Mouse (Mus musculus): ENCODE measurements around the gene Adam3. TPM values are rescaled to one million over a fixed set of nuclear protein-coding genes. Genes with fewer than 3 reads are reported as not detected.

Gene Adam3
- total RNA-seq (2021) = not detected
- long read RNA-seq, experiment 1 = 0 reads
- long read RNA-seq, experiment 2 = 0 reads

DNA sequence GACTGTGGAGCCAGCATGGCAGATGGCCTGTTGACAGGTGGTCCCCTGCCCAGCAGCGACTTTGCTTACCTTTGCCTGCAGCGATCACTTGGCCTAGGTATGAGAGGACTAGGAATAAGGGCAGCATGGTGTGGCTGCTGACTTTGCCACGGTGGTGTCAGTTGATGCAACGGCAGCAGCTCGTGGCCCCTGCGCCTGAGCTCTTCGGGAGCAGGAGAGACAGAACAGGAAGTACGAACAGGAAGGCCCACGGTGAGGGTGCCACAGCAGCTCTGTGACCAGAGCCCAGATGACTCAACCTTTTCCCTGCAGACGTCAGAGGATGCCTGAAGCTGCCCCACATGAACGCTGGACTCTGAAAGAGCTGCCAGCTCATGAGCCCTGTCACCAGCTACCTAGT lies at the start of gene Adam3:
Gene Adam3 (minus strand): TSS at position 223 of the 400 bp plus-strand sequence.
- no peak for DNase-seq (ENCODE audit: low spot score in 2 of 2)

DNA sequence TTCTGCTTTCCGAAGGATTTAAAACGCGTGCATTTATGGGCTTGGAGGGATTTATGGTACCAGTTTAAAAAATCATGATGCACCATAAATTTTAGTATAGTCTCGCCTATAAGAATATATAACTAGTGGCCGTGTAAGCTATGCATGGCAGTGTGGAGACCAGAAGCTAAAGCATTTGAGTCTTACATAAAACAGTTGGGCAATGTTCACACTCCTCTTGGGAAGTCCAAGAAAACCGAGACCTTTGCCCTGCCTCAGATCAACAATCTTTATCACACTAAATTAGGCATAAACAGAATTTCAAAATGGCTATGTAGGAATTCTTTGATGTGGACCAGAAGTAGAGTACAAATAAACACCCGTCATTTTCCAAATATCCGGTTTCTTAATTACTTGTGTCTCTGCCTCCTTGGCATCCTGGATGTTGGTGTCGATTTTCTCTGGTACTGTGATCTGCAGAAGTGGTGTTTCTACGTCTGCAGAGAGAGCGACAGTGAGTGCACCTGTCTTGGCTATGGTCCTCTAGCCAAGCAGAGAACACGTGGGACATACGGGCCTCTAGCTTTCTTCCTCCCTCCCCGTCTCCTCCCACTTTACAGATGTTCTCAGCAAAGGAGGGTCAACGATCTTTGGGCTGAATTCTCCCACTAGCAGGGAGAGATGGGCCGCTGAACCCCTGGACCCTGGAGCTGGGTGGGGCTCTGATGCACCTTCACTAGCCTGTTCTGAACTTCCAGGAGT lies 596 bp downstream of the Adam3 start:
- no peak for DNase-seq (ENCODE audit: low spot score in 2 of 2)

Other genes starting within 250 kb of the Adam3 start
- gene Adam5, start 98.5 kb upstream of the Adam3 start, total RNA-seq (2021) = under 1 TPM; 0.12 to 0.16 TPM